8 mouse cellular contexts compared by ENCODE assay signal in genomic region chr7:67463565-67463964, GRCm38 (mm10).
A peak's percentile ranks its signal among the peaks of the same experiment; 100 is the strongest.
DNase-seq lines count a peak whose midpoint lies in the region; ATAC-seq lines count a peak whose summit lies in the region.

No protein-coding gene starts in this region.

- no peaks in the 10 kb centered on the region for H3K36me3 ChIP-seq in liver, embryonic 12.5 days
- H3K36me3 ChIP-seq in liver, embryonic 11.5 days (ENCODE audit: control insufficient read depth, insufficient read depth, low read length): no peaks in the 10 kb centered on the region
- H3K36me3 ChIP-seq in heart, embryonic 12.5 days: no peaks in the 10 kb centered on the region
- no peaks in the 10 kb centered on the region for H3K36me3 ChIP-seq in midbrain, embryonic 12.5 days

- H3K4me2 ChIP-seq in liver, embryonic 12.5 days: no peak overlapping the region
- H3K4me2 ChIP-seq in liver, embryonic 11.5 days: no peak overlapping the region
- no peak overlapping the region for H3K4me2 ChIP-seq in heart, embryonic 12.5 days
- no peak overlapping the region for H3K4me2 ChIP-seq in midbrain, embryonic 12.5 days (replicated peaks)

- 29% methylated on average over 7 of the region's 7 CpGs for WGBS in liver, embryonic 12.5 days (ENCODE audit: insufficient replicate concordance)
- 21% methylated on average over 7 of the region's 7 CpGs for WGBS in liver, embryonic 11.5 days
- 15% methylated on average over 7 of the region's 7 CpGs for WGBS in heart, embryonic 12.5 days
- 2% methylated on average over 7 of the region's 7 CpGs for WGBS in midbrain, embryonic 12.5 days

- H3K4me3 ChIP-seq in liver, embryonic 12.5 days: no peak overlapping the region
- H3K4me3 ChIP-seq in liver, embryonic 11.5 days (ENCODE audit: low read depth, low read length): no peak overlapping the region
- no peak overlapping the region for H3K4me3 ChIP-seq in heart, embryonic 12.5 days
- H3K4me3 ChIP-seq in midbrain, embryonic 12.5 days: no peak overlapping the region

- peak; percentile 25; the same call in 1 of the 2 replicates for ATAC-seq in liver, embryonic 12.5 days
- no peak for ATAC-seq in liver, embryonic 11.5 days (replicated peaks; ENCODE audit: low FRiP score)
- peak; percentile 60; the same call in 1 of the 2 replicates for ATAC-seq in heart, embryonic 12.5 days (ENCODE audit: insufficient number of reproducible peaks, low FRiP score)
- peak; percentile 54; the same call in 1 of the 2 replicates for ATAC-seq in midbrain, embryonic 12.5 days (ENCODE audit: low FRiP score, low read depth)

- H3K9me3 ChIP-seq in liver, embryonic 12.5 days (replicated peaks): no peaks in the 10 kb centered on the region
- H3K9me3 ChIP-seq in liver, embryonic 11.5 days (ENCODE audit: control insufficient read depth, low read length): no peaks in the 10 kb centered on the region
- no peaks in the 10 kb centered on the region for H3K9me3 ChIP-seq in heart, embryonic 12.5 days (replicated peaks)
- H3K9me3 ChIP-seq in midbrain, embryonic 12.5 days: no peaks in the 10 kb centered on the region

- no peak overlapping the region for H3K9ac ChIP-seq in liver, embryonic 12.5 days
- no peak overlapping the region for H3K9ac ChIP-seq in liver, embryonic 11.5 days (ENCODE audit: low read depth, low read length)
- H3K9ac ChIP-seq in heart, embryonic 12.5 days: no peak overlapping the region
- H3K9ac ChIP-seq in midbrain, embryonic 12.5 days (replicated peaks): no peak overlapping the region

- no peak overlapping the region for H3K27ac ChIP-seq in liver, embryonic 12.5 days
- no peak overlapping the region for H3K27ac ChIP-seq in liver, embryonic 11.5 days (ENCODE audit: low read depth, low read length)
- peak overlapping the region; percentile 38; the same call in 1 of the 2 replicates for H3K27ac ChIP-seq in heart, embryonic 12.5 days (ENCODE audit: poor library complexity, severe bottlenecking)
- no peak overlapping the region for H3K27ac ChIP-seq in midbrain, embryonic 12.5 days (replicated peaks)

- DNase-seq in liver, embryonic 11.5 days (ENCODE audit: low spot score): no peak
- peak; percentile 61 for DNase-seq in kidney, postnatal 10 days
- no peak for DNase-seq in layer of hippocampus, postnatal 36 days
- DNase-seq in spleen, postnatal 10 days (ENCODE audit: low spot score in 2 of 2): no peak
- DNase-seq in urinary bladder, adult 2 months (ENCODE audit: low spot score): no peak

- H3K4me1 ChIP-seq in liver, embryonic 12.5 days: peaks cover 48% of the 10 kb centered on the region
- H3K4me1 ChIP-seq in liver, embryonic 11.5 days (replicated peaks; ENCODE audit: control insufficient read depth, insufficient read depth, low read length): peaks cover 25% of the 10 kb centered on the region
- peaks cover 55% of the 10 kb centered on the region for H3K4me1 ChIP-seq in heart, embryonic 12.5 days (replicated peaks)
- H3K4me1 ChIP-seq in midbrain, embryonic 12.5 days: peaks cover 19% of the 10 kb centered on the region

- H3K27me3 ChIP-seq in liver, embryonic 12.5 days (replicated peaks): peaks cover 8% of the 10 kb centered on the region; the same call in 1 of the 2 replicates
- no peaks in the 10 kb centered on the region for H3K27me3 ChIP-seq in liver, embryonic 11.5 days (replicated peaks; ENCODE audit: control insufficient read depth, insufficient read depth, low read length)
- H3K27me3 ChIP-seq in heart, embryonic 12.5 days (replicated peaks): no peaks in the 10 kb centered on the region
- peaks cover 34% of the 10 kb centered on the region for H3K27me3 ChIP-seq in midbrain, embryonic 12.5 days
